Mouse (Mus musculus) liver, adult (tissue): ENCODE data around the gene Crygd.

Experiments
- GATA4 ChIP-seq: IDR thresholded peaks from 2 replicates; pipeline ENCODE4 v1.6.1; 2014; ENCODE audit warnings: mild to moderate bottlenecking, low read length; ENCODE audit not compliant: insufficient replicate concordance

Gene Crygd

DNA sequence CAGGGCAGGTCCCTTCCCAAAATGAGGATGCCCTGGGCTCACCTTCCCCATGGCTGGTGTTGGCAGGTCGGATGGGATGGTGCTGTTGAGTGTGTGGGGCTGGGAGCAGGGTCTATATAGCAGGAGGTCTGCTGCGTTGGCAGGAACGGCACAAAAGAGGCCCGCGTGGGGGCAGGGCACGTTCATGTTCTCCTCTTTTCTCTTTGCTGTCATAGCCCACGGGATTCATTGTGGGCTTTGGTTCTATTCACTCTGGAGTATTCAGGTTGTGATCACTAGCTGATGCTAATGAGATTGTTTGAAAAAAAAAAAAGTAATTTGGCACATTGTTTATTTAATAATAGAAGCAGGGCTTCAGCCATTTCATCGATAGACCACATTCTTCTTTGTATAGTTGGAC lies at the start of gene Crygd:
Gene Crygd, minus strand, starts transcription at position 101 of the 400 bp plus-strand sequence.
- TF ChIP-seq GATA4: no peak

DNA sequence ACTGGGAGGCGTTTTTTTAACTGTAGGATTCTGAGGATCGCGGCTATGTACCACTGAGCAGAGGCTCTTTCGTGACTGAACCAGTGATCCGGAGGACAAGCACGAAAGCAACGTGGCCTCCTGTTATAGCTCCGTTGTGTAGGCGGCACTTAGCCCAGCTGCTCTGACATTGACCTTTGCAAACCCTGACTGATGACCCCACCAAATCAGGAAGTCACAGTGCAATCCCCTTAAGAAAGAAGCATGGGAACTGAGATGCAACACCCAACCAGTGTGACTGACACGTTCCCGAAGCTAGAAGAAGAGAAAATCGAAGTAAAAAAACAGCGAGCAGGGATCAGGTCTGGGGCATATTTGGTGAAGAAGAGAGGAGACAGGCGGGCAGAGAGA lies 49.5 kb upstream of the Crygd start:
- no peak for TF ChIP-seq GATA4

DNA sequence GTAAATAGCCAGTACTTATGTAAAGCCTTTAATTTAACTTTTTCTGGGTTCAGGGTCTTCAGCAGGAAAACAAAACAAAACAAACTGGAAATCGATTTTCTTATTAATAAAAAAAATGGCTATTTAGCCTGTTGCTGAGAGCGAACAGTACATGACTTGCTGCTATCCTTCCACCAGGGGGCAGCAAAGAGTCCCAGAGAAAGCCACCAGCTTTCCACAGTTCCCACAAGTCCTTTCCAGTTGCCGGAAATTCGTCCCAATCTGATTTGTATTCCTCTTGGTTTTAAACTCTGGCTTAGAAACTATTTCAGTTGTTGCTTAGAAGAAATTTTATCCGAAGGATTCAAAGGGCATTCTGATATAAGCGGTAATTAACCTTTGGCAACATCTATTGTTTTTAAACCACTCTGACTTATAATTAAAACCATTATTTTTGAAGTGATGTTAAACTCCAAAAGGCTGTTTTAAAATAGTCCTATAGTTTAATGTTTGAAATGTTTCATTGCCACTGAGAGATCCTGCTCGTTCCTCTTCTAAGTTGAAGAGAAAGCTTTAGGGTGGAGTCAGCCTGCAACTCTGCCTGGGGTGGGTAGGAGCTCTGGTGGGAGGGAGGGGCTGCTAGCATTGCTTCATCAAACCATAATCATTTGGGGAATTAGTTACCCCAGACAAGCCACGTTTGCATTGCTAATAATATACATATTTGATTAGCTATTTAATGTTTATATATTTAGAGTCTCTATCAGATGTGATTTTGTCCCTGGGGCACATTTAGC lies 49.0 kb upstream of the Crygd start:
- TF ChIP-seq GATA4: no peak

DNA sequence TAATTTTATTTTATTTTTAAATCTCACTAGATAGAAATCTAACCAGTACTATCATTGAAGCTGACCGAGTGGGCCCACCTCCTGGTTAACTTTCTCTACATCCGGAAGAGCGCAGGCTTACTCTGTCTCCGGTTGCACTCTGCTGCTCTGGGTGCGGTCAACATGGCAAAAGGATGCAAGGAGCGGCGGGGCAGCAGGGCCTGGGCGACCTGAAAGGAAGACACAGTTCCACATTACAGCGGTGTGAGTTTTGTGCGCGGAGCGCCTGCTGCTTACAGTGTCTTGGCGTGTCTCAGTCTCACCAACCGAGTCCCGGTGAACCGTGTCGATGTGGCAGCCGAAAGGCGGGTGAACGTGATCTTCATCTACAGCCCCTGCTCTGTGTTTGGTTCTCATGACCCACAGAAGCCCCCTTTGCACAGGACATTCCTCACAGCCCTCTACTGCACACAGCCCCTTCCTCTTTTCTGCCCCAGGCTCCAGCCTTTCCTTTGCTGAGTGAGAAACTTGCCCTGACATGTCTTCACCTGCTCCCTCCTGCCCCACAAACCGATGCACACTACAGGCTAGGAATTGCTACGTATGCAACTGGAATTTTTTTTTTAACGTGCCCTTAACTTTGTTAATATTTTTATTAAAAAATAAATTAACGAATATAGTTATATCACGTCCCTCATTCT lies 46.6 kb upstream of the Crygd start:
- TF ChIP-seq GATA4: no peak

DNA sequence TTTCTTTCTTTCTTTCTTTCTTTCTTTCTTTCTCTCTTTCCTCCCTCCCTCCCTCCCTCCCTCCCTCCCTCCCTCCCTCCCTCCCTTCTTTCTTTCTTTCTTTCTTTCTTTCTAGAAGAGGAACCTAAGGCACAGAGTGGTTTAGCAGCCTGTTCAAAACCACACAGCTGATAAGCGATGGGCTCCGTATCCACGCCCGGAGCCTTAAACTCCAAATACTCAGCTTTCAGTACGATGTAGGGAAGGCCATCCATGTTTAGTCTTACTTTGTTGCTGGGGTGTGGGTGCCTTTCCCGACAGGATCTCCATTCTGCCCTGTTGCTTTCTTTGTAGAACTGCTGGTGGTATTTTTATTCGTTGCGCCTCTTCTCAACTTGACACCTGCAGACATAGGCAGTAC lies 45.9 kb upstream of the Crygd start:
- TF ChIP-seq GATA4: no peak

DNA sequence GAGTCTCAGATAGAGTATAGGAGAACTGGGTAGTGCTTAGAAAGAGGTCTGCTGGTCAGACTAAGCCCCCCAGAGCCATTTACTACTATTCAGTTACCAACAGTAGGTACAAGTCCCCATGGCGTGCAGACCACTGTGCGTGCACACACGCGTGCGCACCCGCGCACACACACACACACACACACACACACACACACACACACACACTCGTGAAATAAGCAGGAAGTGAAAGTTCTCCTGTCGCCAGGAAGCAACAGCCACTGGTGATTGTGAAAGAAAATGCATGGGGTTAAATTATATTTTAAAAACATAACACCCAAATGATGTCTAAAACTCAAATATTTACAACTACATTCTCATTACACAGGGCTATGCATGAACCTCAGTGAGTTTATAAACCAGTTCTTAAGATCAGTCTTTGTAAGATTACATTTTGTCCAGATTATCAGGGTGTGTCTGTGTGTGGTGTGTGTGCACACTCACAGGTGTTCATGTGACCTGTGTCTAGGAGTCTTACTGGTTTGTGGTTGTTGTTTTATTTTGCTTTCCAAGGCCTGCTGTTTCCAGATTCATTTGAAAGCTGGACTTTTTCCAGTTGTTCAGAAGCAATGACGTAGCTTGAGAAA lies 44.5 kb upstream of the Crygd start:
- TF ChIP-seq GATA4: no peak

DNA sequence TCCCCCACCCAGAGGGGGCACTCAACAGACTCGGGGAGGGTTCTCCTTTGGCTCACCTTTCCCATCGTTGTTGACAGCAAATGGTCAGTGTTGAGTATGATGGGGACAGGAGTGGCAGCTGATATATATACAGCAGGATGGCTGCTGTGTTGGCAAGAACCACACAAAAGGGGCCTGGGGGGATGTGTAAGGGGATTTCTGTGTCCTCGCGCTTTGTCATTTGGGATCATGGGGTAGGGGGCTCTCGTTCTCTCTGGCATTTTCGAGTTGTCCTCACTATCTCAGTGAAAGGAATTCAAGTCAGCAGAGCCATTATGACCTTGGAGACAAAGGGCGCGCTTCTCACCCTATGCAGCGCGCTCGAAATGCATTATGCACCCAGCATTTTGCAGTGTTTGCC lies 40.0 kb upstream of the Crygd start, which contains the start of gene Cryga:
Gene Cryga, minus strand, starts transcription at position 101 of the 400 bp plus-strand sequence.
- no peak for TF ChIP-seq GATA4

DNA sequence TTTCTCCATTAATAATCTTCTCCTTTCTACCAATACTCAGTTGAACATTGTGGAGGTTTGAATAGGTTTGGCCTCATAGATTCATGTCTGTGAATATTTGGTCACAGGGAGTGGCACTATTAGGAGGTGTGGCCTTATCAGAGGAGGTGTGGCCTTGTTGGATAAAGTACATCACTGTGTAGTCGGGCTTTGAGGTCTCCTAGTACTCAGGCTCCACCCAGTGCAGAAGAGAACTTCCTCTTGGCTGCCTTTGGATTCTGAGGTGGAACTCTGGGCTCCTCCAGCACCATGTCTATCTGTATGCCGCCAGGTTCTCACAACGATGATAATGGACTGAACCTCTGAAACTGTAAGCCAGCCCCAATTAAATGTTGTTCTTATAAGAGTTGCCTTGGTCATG lies 33.7 kb upstream of the Crygd start:
- no peak for TF ChIP-seq GATA4

DNA sequence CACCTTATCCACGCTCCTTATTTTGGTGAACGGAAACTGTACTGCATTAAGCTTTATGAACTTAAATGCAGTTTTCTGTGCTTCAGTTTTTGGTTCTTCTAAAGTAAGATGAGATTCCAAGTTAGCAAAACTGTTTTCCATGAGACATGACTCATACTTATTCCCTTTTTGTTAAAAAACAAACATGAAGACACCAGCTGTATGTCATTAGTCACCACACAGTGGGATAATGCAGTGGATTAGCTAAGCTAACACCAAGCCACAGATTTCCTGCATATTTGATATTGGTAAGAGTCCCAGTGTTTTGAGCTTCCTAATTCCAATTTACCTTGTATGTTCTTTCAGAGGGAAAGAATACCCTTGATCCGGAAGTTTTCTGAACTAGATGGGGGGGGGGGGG lies 28.3 kb upstream of the Crygd start:
- no peak for TF ChIP-seq GATA4

DNA sequence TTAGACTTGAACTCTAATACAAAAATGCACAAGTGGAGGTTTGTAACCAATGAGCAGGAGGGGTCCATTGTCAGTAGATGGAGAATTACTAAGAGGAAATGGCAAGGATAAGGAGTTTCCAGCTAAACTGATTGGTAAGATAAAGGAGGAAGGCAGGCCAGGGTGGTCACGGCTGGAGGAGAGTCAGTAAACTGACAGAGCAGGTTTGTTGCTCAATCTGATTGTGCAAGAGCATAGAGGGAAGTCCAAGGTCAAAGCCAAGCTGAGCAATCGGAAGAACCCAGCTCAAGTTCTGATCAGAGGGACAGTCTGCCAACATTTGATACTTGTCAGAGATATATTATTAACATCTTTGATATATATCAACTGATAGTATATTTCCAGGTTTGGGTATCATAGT lies 27.1 kb upstream of the Crygd start:
- no peak for TF ChIP-seq GATA4

DNA sequence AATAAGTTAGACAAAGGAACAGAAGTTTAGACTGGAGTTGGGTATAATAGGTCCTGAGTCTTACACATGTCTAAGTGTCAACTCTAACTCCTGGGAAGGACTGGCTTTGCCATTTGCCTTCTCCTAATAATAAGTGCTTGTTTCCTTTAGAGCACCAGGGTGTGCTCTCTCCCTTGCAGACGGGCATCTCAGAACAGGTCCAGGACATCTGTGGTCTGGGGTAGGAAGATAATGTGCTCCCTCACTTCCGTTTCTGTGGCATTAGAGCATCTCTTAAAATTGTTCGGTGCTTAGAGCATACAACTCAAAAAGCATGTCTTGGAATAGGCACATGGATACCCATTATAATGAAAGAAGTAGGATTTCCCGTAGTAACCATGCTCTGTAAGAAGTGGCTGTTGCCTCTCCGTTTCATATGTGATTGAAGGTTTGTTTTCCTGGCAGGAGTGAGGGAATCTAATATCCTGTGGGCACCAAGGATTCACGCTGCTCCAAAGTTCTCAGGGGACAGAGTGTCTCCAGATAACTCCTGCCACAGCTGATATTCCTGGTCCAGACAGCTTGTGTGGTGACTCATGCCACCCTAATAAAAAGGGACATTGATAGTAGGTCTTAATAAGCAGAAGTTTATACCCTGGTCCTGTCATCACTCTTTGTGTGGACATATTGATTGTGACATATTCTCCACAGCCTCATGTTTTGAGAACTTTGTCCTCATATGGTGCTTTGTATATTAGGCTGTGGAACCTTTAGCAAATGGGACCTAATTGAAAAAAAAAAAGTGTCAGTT lies 25.5 kb upstream of the Crygd start:
- TF ChIP-seq GATA4: no peak

DNA sequence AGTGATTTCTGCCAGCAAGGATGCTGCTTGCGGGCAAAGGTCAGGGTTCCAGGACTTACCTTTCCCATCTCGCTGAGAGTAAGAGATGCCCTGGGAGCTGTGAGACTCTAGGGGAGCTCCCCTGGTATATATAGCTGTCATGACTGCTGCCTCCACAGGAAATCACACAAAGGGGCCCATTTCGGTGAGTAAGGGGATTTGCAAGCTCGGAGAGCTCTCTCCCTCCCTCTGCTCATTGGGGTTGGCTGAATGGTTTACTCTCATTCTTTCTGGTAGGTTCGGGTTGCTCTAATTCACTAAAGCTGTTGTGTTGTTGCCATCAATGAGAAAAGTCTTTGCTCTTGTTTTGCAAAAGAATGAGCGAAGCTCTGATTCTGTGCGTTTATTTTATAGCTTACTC lies 18.9 kb upstream of the Crygd start, which contains the start of gene Crygb:
Gene Crygb, minus strand, starts transcription at position 101 of the 400 bp plus-strand sequence.
- no peak for TF ChIP-seq GATA4

DNA sequence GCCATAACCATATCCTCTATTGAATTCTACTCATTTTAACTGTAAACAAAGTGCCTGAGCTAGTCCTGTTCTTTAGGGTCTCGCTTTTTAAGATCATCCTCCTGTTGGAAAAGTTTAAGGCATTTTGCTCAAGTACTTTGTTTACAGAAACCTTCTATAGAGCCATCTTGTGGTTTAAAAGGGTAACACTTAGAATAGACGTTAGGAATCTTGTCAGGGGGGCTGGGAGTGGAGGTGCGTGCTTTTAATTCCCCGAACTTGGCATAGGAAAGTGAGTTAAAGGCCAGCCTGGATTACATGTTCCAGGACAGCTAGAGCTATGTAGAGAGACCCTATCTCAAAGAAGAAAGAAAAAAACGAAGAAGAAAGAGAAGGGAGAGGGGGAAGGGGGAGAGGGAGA lies 12.4 kb upstream of the Crygd start:
- no peak for TF ChIP-seq GATA4

DNA sequence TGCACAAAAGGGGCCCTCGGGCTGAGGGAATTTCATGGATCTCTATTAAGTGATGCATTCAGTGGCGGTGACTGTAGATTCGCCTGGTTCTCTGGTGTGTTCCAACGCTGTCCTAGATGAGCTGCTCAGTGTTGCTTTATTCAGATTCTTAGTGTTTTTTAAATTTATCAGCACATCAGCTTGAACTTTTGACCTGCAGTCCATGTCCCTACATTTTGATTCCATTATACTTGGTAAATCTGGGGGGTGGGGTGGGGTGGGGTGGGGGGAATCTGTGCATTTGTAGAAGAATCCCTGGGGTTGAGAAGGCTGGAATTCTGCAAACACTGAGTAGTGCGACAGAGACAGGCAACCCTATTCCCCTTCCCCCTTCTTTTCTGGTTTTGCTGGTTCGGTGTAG lies 10.3 kb upstream of the Crygd start, which contains the start of gene Crygc:
Gene Crygc, minus strand, starts transcription at position 101 of the 400 bp plus-strand sequence.
- no peak for TF ChIP-seq GATA4

DNA sequence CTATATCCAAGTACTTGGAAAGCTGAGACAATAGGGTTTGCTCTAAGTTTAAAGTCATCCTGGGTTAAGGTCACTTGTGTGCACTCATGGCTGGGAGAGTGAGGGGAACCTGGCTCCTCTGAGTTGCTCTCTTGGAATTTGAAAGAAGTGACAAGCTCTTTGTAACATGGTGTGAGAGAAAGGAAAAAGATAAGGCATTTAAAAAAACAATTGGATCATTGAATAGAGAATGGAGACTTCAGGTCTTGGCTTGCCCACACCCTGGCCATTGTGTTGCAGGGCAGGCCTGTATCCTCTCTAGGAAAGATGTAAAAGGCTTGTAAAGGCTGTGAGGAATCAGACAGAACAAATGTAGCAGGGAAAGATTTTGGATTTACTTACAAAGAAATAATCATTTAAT lies 4.6 kb upstream of the Crygd start:
- no peak for TF ChIP-seq GATA4

DNA sequence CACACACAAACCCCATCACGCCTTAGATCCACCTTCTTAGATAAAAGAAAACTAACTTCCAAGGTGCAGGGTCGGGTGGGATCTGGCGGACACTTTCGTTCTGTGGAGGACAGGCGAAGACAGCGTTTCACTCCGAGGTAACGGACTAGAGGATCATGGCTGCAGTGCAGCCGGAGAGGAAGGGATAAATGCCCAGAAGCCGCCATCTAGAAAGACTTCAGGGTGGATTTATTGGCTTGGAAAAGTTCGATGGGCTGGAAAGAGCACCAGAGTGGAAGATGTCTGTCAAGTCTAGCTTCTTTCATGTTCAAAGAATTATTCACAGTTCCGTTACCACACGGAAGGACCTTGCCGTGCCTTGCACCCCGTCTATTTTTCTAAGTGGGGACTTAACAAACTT lies 949 bp upstream of the Crygd start:
- TF ChIP-seq GATA4: no peak

DNA sequence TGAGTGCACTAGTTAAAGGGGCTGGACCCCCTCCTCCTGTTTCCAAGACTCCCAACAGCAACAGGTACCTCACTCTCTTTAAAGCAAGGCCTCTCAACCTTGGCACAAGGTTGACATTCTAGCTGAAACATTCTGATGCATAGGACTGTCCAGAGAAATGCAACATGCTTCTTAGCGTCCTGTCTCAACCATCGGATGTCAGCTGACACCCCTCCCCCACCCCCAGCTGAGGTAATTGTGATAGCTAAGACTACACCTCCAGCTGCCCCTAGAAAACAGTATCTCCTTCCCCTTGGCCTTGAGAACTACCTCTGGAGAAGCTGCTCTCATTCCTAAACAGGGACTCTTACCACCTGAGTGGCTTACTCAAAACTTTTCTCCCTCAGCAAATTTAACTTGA lies 11.1 kb downstream of the Crygd start:
- no peak for TF ChIP-seq GATA4
